Mouse (Mus musculus) megakaryocyte, embryonic 14.5 days (primary cell): ENCODE measurements at regions not wholly inside any gene's neighbourhood (a gene's known extent, or its start where the extent isn't known, plus 50 kb on each side); places are given as distances from the start of the nearest gene placed in this dataset.

Experiments
- FLI1 ChIP-seq: IDR thresholded peaks from 2 replicates; pipeline ENCODE4 v1.6.1; 2012; ENCODE audit warnings: low read length, inconsistent platforms, mixed read lengths
- GATA1 ChIP-seq: IDR thresholded peaks from 3 replicates; pipeline ENCODE4 v1.6.1; 2012; ENCODE audit warnings: mixed read lengths, low read length, inconsistent platforms, borderline replicate concordance

- no peak for TF ChIP-seq GATA1
- no peak for TF ChIP-seq FLI1
These were observed 88.5 kb upstream of the Klf3 start for GRCm38 (mm10) chr5:64714710-64715109.
